Mouse (Mus musculus) heart, postnatal 0 days (tissue): Measurements from ENCODE around the gene Gm3259. TPM values are rescaled to one million over a fixed set of nuclear protein-coding genes. Genes with fewer than 3 reads are reported as not detected.
"Not testable (repeated sequence)": the region's sequence is repeated elsewhere in the genome, so short reads cannot be mapped to it uniquely, and the experiment has no call there.

Experiments
- ATAC-seq: fragments of 200-750 bp; cut with Nextera tagmentation; 2 replicates; pipeline ENCODE4 v1.8.0; 2017; ENCODE audit warnings: low read depth, moderate number of reproducible peaks, moderate library complexity; ENCODE audit not compliant: insufficient read depth
- DNase-seq: peaks from one replicate; pipeline ENCODE4 v3.0.0-alpha.2; 2016; ENCODE audit warnings: low spot score
- H3K27ac ChIP-seq: fragments of 300-500 bp; sonication (generic); 2 replicates; pipeline ENCODE4 v1.5.1; 2014; ENCODE audit warnings: low read depth, mild to moderate bottlenecking
- H3K27me3 ChIP-seq: fragments of 300-500 bp; sonication (generic); 2 replicates; pipeline ENCODE4 v1.6.1; 2014; ENCODE audit warnings: low read length, mixed read lengths; ENCODE audit not compliant: control insufficient read depth, insufficient read depth
- H3K36me3 ChIP-seq: fragments of 300-500 bp; sonication (generic); replicated peaks from 2 replicates; pipeline ENCODE4 v1.6.1; 2014; ENCODE audit warnings: low read length, mixed read lengths; ENCODE audit not compliant: control insufficient read depth, insufficient read depth
- H3K4me1 ChIP-seq: fragments of 300-500 bp; sonication (generic); 2 replicates; pipeline ENCODE4 v1.6.1; 2014; ENCODE audit warnings: antibody characterized with exemption; ENCODE audit not compliant: control insufficient read depth, insufficient read depth
- H3K4me2 ChIP-seq: fragments of 300-500 bp; sonication (generic); 2 replicates; pipeline ENCODE4 v1.6.1; 2014; ENCODE audit warnings: low read depth, mild to moderate bottlenecking, low read length, moderate library complexity
- H3K4me3 ChIP-seq: fragments of 300-500 bp; sonication (generic); 2 replicates; pipeline ENCODE4 v1.5.1; 2014; ENCODE audit warnings: low read depth, low read length
- H3K9ac ChIP-seq: fragments of 300-500 bp; sonication (generic); replicated peaks from 2 replicates; pipeline ENCODE4 v1.6.1; 2014; ENCODE audit warnings: low read depth, low read length, mixed read lengths
- H3K9me3 ChIP-seq: fragments of 300-500 bp; sonication (generic); replicated peaks from 2 replicates; pipeline ENCODE4 v1.6.1; 2016; ENCODE audit warnings: low read length; ENCODE audit not compliant: control insufficient read depth
- WGBS: fragments of 180-500 bp; shearing (Covaris S2); extraction: QIAGEN DNeasy Blood & Tissue Kit; methylation state at CpG from one replicate; pipeline ENCODE4 v1.1.7; 2014; 5-methylcytosine and 5-hydroxymethylcytosine counted together
- polyA plus RNA-seq: library from polyadenylated mRNA; unstranded; fragments of >200 nt; fragmentation: Nextera tagmentation; extraction: Ambion mirVana; gene quantifications from 2 replicates; pipeline ENCODE4 v1.2.1, GENCODE M21; 2015
- total RNA-seq: library from RNA; depleted of rRNA; stranded (reverse); fragments of >200 nt; gene quantifications from 2 replicates; pipeline ENCODE4 v1.2.3, GENCODE M21; 2014; ENCODE audit warnings: low replicate concordance; rRNA removed

Gene Gm3259
- total RNA-seq (not detected in 2 replicates), polyA plus RNA-seq (not detected in 2 replicates)

- H3K4me1 ChIP-seq, H3K9ac ChIP-seq, H3K9me3 ChIP-seq, H3K27ac ChIP-seq, DNase-seq, H3K4me3 ChIP-seq, H3K27me3 ChIP-seq, ATAC-seq, H3K4me2 ChIP-seq, H3K36me3 ChIP-seq: not testable (repeated sequence)
- 9% methylated on average over 2 of the region's 2 CpGs for WGBS
Observed at GRCm38 (mm10) chr5:95305611-95306010, at the start of gene Gm3259. TSS of gene Gm3259 (plus strand) at chr5:95305911.

- not testable (repeated sequence) for ATAC-seq, H3K4me3 ChIP-seq, H3K27ac ChIP-seq, DNase-seq, H3K4me2 ChIP-seq, H3K9ac ChIP-seq, H3K36me3 ChIP-seq, H3K4me1 ChIP-seq, H3K27me3 ChIP-seq, H3K9me3 ChIP-seq
- no CpG with 5 or more reads among the region's 1 CpGs for WGBS
Observed at GRCm38 (mm10) chr5:95272668-95273067, 33.0 kb upstream of the Gm3259 start, which contains the start of gene Gm10424. TSS of gene Gm10424 (minus strand) at chr5:95272768.

Other genes starting within 250 kb of the Gm3259 start
- gene Gm7942, start 199.0 kb upstream of the Gm3259 start, total RNA-seq, result not detected in 2 replicates
- gene Gm7942, start 199.0 kb upstream of the Gm3259 start, polyA plus RNA-seq, result not detected in 2 replicates
- not detected in 2 replicates for gene Gm16513, start 123.3 kb upstream of the Gm3259 start, total RNA-seq
- not detected in 2 replicates for gene Gm16513, start 123.3 kb upstream of the Gm3259 start, polyA plus RNA-seq
- not detected in 2 replicates for gene Gm10424, start 33.1 kb upstream of the Gm3259 start, total RNA-seq
- gene Gm10424, start 33.1 kb upstream of the Gm3259 start, polyA plus RNA-seq, result not detected in 2 replicates
- not detected in 2 replicates for gene D5Ertd577e, start 150.9 kb downstream of the Gm3259 start, total RNA-seq
- not detected in 2 replicates for gene D5Ertd577e, start 150.9 kb downstream of the Gm3259 start, polyA plus RNA-seq
- gene Gm3286, start 204.8 kb downstream of the Gm3259 start, total RNA-seq, result not detected in 2 replicates
- not detected in 2 replicates for gene Gm3286, start 204.8 kb downstream of the Gm3259 start, polyA plus RNA-seq